Mouse (Mus musculus): ENCODE results near the gene Npepl1.

DNA sequence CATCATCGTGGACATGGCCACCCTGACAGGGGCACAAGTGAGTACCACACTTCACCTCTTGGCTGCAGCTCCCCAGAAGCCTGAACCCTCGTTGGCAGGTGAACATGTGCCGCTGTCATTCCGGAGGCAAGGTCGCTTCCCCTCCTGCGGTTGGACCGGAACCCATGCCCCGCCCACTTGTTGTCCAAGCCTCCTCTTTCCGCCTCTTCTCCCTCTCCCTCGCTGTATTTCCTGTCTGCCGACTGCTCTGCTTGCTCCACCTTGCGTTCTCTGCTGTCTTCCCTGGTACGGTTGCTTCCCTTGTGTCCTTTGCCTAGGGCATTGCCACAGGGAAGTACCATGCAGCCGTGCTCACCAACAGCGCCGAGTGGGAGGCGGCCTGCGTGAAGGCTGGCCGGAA, 10.5 kb downstream of the Npepl1 start:
- TF ChIP-seq POLR2A (IDR thresholded peaks at IDR 0.05; ENCODE audit: control insufficient read depth, extremely low read depth, insufficient read depth, low read length, poor library complexity) (no peak), CTCF (IDR thresholded peaks at IDR 0.05; ENCODE audit: borderline replicate concordance, control insufficient read depth, extremely low read depth, insufficient read depth, low read length, poor library complexity) (no peak)
